Mouse (Mus musculus): ENCODE results near the gene Senp6. TPM values are rescaled to one million over a fixed set of nuclear protein-coding genes. Genes with fewer than 3 reads are reported as not detected.
"Not testable (repeated sequence)": the region's sequence is repeated elsewhere in the genome, so short reads cannot be mapped to it uniquely, and the experiment has no call there.

The Senp6 gene
- polyA plus RNA-seq, 2 experiments = 14.6 to 15.2 TPM

DNA sequence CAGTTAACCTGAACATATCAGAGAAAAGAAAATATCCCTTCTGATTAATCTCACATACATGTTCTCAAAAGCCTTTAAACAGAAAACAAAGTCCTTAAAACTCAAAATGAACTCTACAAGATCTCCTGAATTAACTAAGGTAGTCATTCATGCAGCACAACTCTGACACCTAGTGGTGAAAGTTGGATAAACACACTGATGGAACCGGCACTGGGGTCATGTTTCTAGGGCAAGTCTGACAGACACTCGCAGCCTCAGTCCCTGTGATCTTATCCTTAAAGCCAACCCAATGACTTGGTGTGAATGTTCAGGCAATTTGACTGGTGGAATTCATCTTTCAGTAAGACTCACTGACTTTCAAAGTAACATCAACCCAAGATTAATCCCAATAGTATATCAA is 40.7 kb upstream of the Senp6 start:
- H3K27ac ChIP-seq = no peak overlapping the region
- no peak overlapping the region for H3K9ac ChIP-seq (replicated peaks)
- WGBS (ENCODE audit: insufficient replicate concordance) = 1% methylated on average over 2 of the region's 2 CpGs
- H3K27me3 ChIP-seq (ENCODE audit: control insufficient read depth, insufficient read depth, low read length) = no peaks in the 10 kb centered on the region
- no peaks in the 10 kb centered on the region for H3K4me1 ChIP-seq (replicated peaks; ENCODE audit: control insufficient read depth in 2 of 2, insufficient read depth in 2 of 2, low read length in 1 of 2)
- no peaks in the 10 kb centered on the region for H3K36me3 ChIP-seq (replicated peaks; ENCODE audit: control insufficient read depth, insufficient read depth, low read depth)
- peak; percentile 78 for TF ChIP-seq CTCF (IDR thresholded peaks at IDR 0.05; ENCODE audit: low read depth)
- no peak for TF ChIP-seq EP300 (IDR thresholded peaks at IDR 0.05; ENCODE audit: low read depth)
- no peak overlapping the region for H3K4me3 ChIP-seq (ENCODE audit: insufficient read depth in 1 of 2, low read depth in 2 of 2, low read length in 2 of 2)
- H3K4me2 ChIP-seq (ENCODE audit: low read depth) = no peak overlapping the region
- H3K9me3 ChIP-seq (ENCODE audit: control insufficient read depth, low read length) = no peaks in the 10 kb centered on the region
- DNase-seq (ENCODE audit: low read depth in 3 of 3, low spot score in 3 of 3) (peak; percentile 33 to 37 (median 33)), ATAC-seq (ENCODE audit: insufficient read depth) (no peak)

GRCm38 (mm10) chr9:80026581-80027021 is 40.1 kb upstream of the Senp6 start:
- DNase-seq (ENCODE audit: low read depth in 3 of 3, low spot score in 3 of 3) = no peak
- H3K4me1 ChIP-seq (replicated peaks; ENCODE audit: control insufficient read depth in 2 of 2, insufficient read depth in 2 of 2, low read length in 1 of 2) = no peaks in the 10 kb centered on the region
- no peak overlapping the region for H3K9ac ChIP-seq (replicated peaks)
- TF ChIP-seq EP300 (IDR thresholded peaks at IDR 0.05; ENCODE audit: low read depth) = no peak
- no peak for TF ChIP-seq CTCF (IDR thresholded peaks at IDR 0.05; ENCODE audit: low read depth)
- H3K4me3 ChIP-seq (ENCODE audit: insufficient read depth in 1 of 2, low read depth in 2 of 2, low read length in 2 of 2) = no peak overlapping the region
- no peaks in the 10 kb centered on the region for H3K27me3 ChIP-seq (ENCODE audit: control insufficient read depth, insufficient read depth, low read length)
- no peak overlapping the region for H3K4me2 ChIP-seq (ENCODE audit: low read depth)
- H3K9me3 ChIP-seq (ENCODE audit: control insufficient read depth, low read length) = no peaks in the 10 kb centered on the region
- ATAC-seq (ENCODE audit: insufficient read depth) = no peak
- no peak overlapping the region for H3K27ac ChIP-seq
- H3K36me3 ChIP-seq (replicated peaks; ENCODE audit: control insufficient read depth, insufficient read depth, low read depth) = no peaks in the 10 kb centered on the region
- WGBS (ENCODE audit: insufficient replicate concordance) = 53% methylated on average over 6 of the region's 6 CpGs

DNA sequence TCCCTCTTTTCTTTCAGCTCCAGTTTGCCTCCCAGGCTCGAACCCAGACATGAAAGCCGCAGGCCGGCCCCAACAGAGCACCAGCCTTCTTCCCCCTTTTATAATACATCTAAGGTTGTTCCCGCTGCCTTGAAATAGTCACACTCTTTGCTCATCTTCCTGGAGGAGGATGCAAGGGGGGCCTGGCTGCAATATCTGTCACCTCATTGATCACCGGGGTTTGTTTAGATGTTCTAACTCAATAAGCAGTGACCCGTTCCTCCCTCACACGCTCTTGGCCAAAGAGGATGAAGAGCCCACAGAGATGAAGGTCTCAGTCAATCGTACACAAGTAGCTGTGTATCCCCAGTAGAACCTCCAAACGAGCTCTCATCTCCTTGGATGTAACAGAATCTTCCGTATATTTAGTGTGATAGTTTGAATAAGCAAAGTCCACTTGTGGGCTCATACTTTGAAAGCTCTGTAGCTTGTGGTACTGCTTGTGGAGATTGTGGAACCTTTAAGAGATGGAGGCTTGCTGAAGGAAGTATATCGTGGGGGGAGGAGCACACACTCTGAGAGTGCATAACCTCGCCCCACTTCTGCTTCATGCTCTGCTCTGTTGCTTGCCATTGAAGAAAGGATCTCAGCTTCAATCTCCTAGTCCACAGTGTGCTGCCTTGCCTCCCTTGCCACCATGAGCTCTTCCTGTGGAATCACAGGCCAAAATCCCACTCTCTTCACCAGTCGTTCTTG is 29.3 kb upstream of the Senp6 start:
- DNase-seq (ENCODE audit: low read depth in 3 of 3, low spot score in 3 of 3) (no peak), ATAC-seq (ENCODE audit: insufficient read depth) (no peak)
- 67% methylated on average over 13 of the region's 13 CpGs for WGBS (ENCODE audit: insufficient replicate concordance)
- TF ChIP-seq CTCF (IDR thresholded peaks at IDR 0.05; ENCODE audit: low read depth) (no peak), EP300 (IDR thresholded peaks at IDR 0.05; ENCODE audit: low read depth) (no peak)
- H3K4me3 ChIP-seq (ENCODE audit: insufficient read depth in 1 of 2, low read depth in 2 of 2, low read length in 2 of 2) = no peak overlapping the region
- no peak overlapping the region for H3K9ac ChIP-seq (replicated peaks)
- H3K4me1 ChIP-seq (replicated peaks; ENCODE audit: control insufficient read depth in 2 of 2, insufficient read depth in 2 of 2, low read length in 1 of 2) = no peaks in the 10 kb centered on the region
- H3K4me2 ChIP-seq (ENCODE audit: low read depth) = no peak overlapping the region
- H3K27me3 ChIP-seq (ENCODE audit: control insufficient read depth, insufficient read depth, low read length) = no peaks in the 10 kb centered on the region
- no peak overlapping the region for H3K27ac ChIP-seq
- H3K9me3 ChIP-seq (ENCODE audit: control insufficient read depth, low read length) = no peaks in the 10 kb centered on the region
- H3K36me3 ChIP-seq (replicated peaks; ENCODE audit: control insufficient read depth, insufficient read depth, low read depth) = no peaks in the 10 kb centered on the region

GRCm38 (mm10) chr9:80037997-80038383 is 28.7 kb upstream of the Senp6 start:
- DNase-seq (ENCODE audit: low read depth in 3 of 3, low spot score in 3 of 3) (no peak), ATAC-seq (ENCODE audit: insufficient read depth) (no peak)
- Histone ChIP-seq H3K9me3 (ENCODE audit: control insufficient read depth, low read length) (no peaks in the 10 kb centered on the region), H3K4me1 (replicated peaks; ENCODE audit: control insufficient read depth in 2 of 2, insufficient read depth in 2 of 2, low read length in 1 of 2) (no peaks in the 10 kb centered on the region), H3K4me3 (ENCODE audit: insufficient read depth in 1 of 2, low read depth in 2 of 2, low read length in 2 of 2) (no peak overlapping the region), H3K4me2 (ENCODE audit: low read depth) (no peak overlapping the region), H3K9ac (replicated peaks) (no peak overlapping the region), H3K27me3 (ENCODE audit: control insufficient read depth, insufficient read depth, low read length) (no peaks in the 10 kb centered on the region), H3K27ac (no peak overlapping the region), H3K36me3 (replicated peaks; ENCODE audit: control insufficient read depth, insufficient read depth, low read depth) (no peaks in the 10 kb centered on the region)
- TF ChIP-seq CTCF (IDR thresholded peaks at IDR 0.05; ENCODE audit: low read depth) (no peak), EP300 (IDR thresholded peaks at IDR 0.05; ENCODE audit: low read depth) (no peak)

DNA sequence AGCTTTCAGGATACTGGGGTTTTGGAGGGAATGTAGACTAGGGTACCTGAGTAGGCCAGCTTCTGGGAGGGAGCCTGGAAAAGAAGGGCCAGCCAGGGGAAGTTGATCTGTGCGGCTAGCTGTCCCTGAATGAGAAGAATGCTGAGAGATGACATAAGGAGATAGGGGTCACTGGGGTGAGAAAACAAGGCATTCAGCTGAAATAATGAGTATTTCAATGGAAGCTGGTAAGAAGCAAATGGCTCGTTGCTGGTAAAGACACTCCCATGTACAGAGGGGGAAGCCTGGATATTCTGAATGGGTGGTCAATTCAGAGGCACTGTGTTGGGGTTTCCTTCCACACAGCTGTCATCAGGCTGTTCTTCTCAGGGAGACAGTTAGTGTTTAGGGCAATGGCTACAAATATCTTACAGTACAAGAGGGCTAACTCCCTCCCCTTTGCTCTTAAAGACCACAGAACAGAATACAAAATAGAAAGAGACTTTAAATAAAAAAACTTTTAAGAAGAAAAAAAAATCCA is 27.3 kb upstream of the Senp6 start:
- no peak for ATAC-seq (ENCODE audit: insufficient read depth)
- no peak overlapping the region for H3K9ac ChIP-seq (replicated peaks)
- no peaks in the 10 kb centered on the region for H3K36me3 ChIP-seq (replicated peaks; ENCODE audit: control insufficient read depth, insufficient read depth, low read depth)
- no peak overlapping the region for H3K4me3 ChIP-seq (ENCODE audit: insufficient read depth in 1 of 2, low read depth in 2 of 2, low read length in 2 of 2)
- H3K4me2 ChIP-seq (ENCODE audit: low read depth) = no peak overlapping the region
- H3K4me1 ChIP-seq (replicated peaks; ENCODE audit: control insufficient read depth in 2 of 2, insufficient read depth in 2 of 2, low read length in 1 of 2) = no peaks in the 10 kb centered on the region
- no peaks in the 10 kb centered on the region for H3K9me3 ChIP-seq (ENCODE audit: control insufficient read depth, low read length)
- DNase-seq (ENCODE audit: low read depth in 3 of 3, low spot score in 3 of 3) = no peak
- 24% methylated on average over 2 of the region's 2 CpGs for WGBS (ENCODE audit: insufficient replicate concordance)
- no peak overlapping the region for H3K27ac ChIP-seq
- TF ChIP-seq CTCF (IDR thresholded peaks at IDR 0.05; ENCODE audit: low read depth) = no peak
- no peak for TF ChIP-seq EP300 (IDR thresholded peaks at IDR 0.05; ENCODE audit: low read depth)
- H3K27me3 ChIP-seq (ENCODE audit: control insufficient read depth, insufficient read depth, low read length) = no peaks in the 10 kb centered on the region

GRCm38 (mm10) chr9:80044301-80044700 is 22.4 kb upstream of the Senp6 start:
- not testable (repeated sequence) for H3K4me2 ChIP-seq (ENCODE audit: low read depth); H3K9me3 ChIP-seq (ENCODE audit: control insufficient read depth, low read length); H3K4me1 ChIP-seq (replicated peaks; ENCODE audit: control insufficient read depth in 2 of 2, insufficient read depth in 2 of 2, low read length in 1 of 2); H3K27ac ChIP-seq; ATAC-seq (ENCODE audit: insufficient read depth); H3K36me3 ChIP-seq (replicated peaks; ENCODE audit: control insufficient read depth, insufficient read depth, low read depth); H3K27me3 ChIP-seq (ENCODE audit: control insufficient read depth, insufficient read depth, low read length); H3K9ac ChIP-seq (replicated peaks); DNase-seq (ENCODE audit: low read depth in 3 of 3, low spot score in 3 of 3); H3K4me3 ChIP-seq (ENCODE audit: insufficient read depth in 1 of 2, low read depth in 2 of 2, low read length in 2 of 2)
- WGBS (ENCODE audit: insufficient replicate concordance) = 75% methylated on average over 4 of the region's 4 CpGs

GRCm38 (mm10) chr9:80049271-80049670 is 17.4 kb upstream of the Senp6 start:
- not testable (repeated sequence) for H3K9ac ChIP-seq (replicated peaks); H3K27me3 ChIP-seq (ENCODE audit: control insufficient read depth, insufficient read depth, low read length); ATAC-seq (ENCODE audit: insufficient read depth); DNase-seq (ENCODE audit: low read depth in 3 of 3, low spot score in 3 of 3); H3K27ac ChIP-seq; H3K4me3 ChIP-seq (ENCODE audit: insufficient read depth in 1 of 2, low read depth in 2 of 2, low read length in 2 of 2); H3K36me3 ChIP-seq (replicated peaks; ENCODE audit: control insufficient read depth, insufficient read depth, low read depth); H3K4me2 ChIP-seq (ENCODE audit: low read depth); H3K9me3 ChIP-seq (ENCODE audit: control insufficient read depth, low read length); H3K4me1 ChIP-seq (replicated peaks; ENCODE audit: control insufficient read depth in 2 of 2, insufficient read depth in 2 of 2, low read length in 1 of 2)
- 49% methylated on average over 5 of the region's 5 CpGs for whole genome bisulfite sequencing (ENCODE audit: insufficient replicate concordance)

Data from liver, embryonic 14.5 days (tissue).